ENCODE assay signal across 8 mouse cellular contexts in the genomic region with DNA sequence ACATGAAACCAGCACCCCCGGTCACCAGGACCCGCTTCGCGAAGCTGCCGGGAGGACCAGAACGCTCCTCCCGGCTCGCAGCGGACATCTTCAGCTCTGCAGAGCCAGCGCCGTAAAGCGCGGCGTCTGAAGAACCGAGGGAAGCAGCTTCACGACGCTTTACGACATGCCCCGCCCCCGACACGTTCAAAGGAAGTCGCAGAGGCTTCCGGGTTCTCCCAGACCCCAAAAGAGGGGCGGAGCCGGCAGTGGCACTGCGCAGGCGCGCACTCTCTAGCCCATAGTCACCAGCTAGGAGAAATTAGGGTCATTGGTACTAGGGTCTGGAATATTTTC. TPM values are rescaled to one million over a fixed set of nuclear protein-coding genes. Genes with fewer than 3 reads are reported as not detected.
DNase-seq lines count a peak whose midpoint lies in the region; ATAC-seq lines count a peak whose summit lies in the region.

Tgds (minus strand) TSS at position 114 of the 336 bp plus-strand sequence.

- H3K79me2 ChIP-seq in macrophage (ENCODE audit: inconsistent target), result peaks cover 12% of the 10 kb centered on the region; the same call in 1 of the 2 replicates

- no peaks in the 10 kb centered on the region for H3K9me3 ChIP-seq in hindbrain, embryonic 16.5 days (ENCODE audit: control insufficient read depth, low read length)

- peak within 1 kb of the TSS; percentile 87 for H3K4me2 ChIP-seq in hindbrain, embryonic 16.5 days (ENCODE audit: low read length)

- peaks cover 14% of the 10 kb centered on the region for H3K4me1 ChIP-seq in hindbrain, embryonic 16.5 days (ENCODE audit: control insufficient read depth, insufficient read depth, low read depth, low read length)

- peak within 1 kb of the TSS; percentile 77 for H3K9ac ChIP-seq in hindbrain, embryonic 16.5 days (ENCODE audit: low read depth, low read length)

- peaks cover 7% of the 10 kb centered on the region; the same call in 1 of the 2 replicates for H3K36me3 ChIP-seq in hindbrain, embryonic 16.5 days (ENCODE audit: control insufficient read depth, insufficient read depth, low read length)
- H3K36me3 ChIP-seq in macrophage (ENCODE audit: inconsistent target), result peaks cover 22% of the 10 kb centered on the region

- ATAC-seq in hindbrain, embryonic 16.5 days, result peak; percentile 85

- H3K27ac ChIP-seq in hindbrain, embryonic 16.5 days (ENCODE audit: low read depth, low read length), result peak within 1 kb of the TSS; percentile 74
- peak within 1 kb of the TSS; percentile 32 for H3K27ac ChIP-seq in macrophage

- WGBS in hindbrain, embryonic 16.5 days, result under 1% methylated on average over 28 of the region's 28 CpGs
- WGBS in macrophage (ENCODE audit: missing documents), result under 1% methylated on average over 28 of the region's 28 CpGs

- peak within 1 kb of the TSS; percentile 73 for H3K4me3 ChIP-seq in hindbrain, embryonic 16.5 days (ENCODE audit: low read length)
- peak within 1 kb of the TSS; percentile 99 for H3K4me3 ChIP-seq in macrophage (ENCODE audit: inconsistent target)

- peak; percentile 95 for DNase-seq in WW6 (ENCODE audit: low read depth, low spot score)
- peak; percentile 89 to 96 for DNase-seq in cerebellum, postnatal 4 days (ENCODE audit: low spot score in 2 of 2)
- peak; percentile 99 for DNase-seq in gastrocnemius, adult 18-20 months (ENCODE audit: low spot score)
- peak; percentile 100 for DNase-seq in left cerebral cortex, adult 18-20 months (ENCODE audit: low spot score in 2 of 2)
- peak; percentile 99 for DNase-seq in right cerebral cortex, adult 18-20 months
- DNase-seq in urinary bladder, postnatal 10 days (ENCODE audit: low spot score), result peak; percentile 90

- no peaks in the 10 kb centered on the region for H3K27me3 ChIP-seq in hindbrain, embryonic 16.5 days (replicated peaks; ENCODE audit: control insufficient read depth, insufficient read depth, low read length)

RNA-seq across cellular contexts. Expression of gene Tgds, which starts in this region (rescaled TPM):
- total RNA-seq in gastrocnemius, adult 18-20 months (2021), result 1 to 10 TPM; 6.0 to 6.2 TPM
- 15.3 and 16.1 TPM in 2 replicates for polyA plus RNA-seq in hindbrain, embryonic 16.5 days (2015; fragmentation: Nextera tagmentation; extraction: Ambion mirVana)
- total RNA-seq in left cerebral cortex, adult 18-20 months (2021), result 1 to 10 TPM; 7.9 to 9.1 TPM
- total RNA-seq in macrophage (2018; cell fraction: chromatin; rRNA removed), result 10 to 100 TPM in 15 of 26 experiments, 1 to 10 TPM in 11; 1.3 to 33.7 (median 12.8) TPM
- 10 to 100 TPM in 21 of 26 experiments, 1 to 10 TPM in 5; 4.4 to 14.1 (median 12.2) TPM for total RNA-seq in macrophage (2018; cell fraction: cytosol; rRNA removed)
- total RNA-seq in macrophage (2018; cell fraction: nucleus; rRNA removed), result 10 to 100 TPM in 13 of 26 experiments, 1 to 10 TPM in 13; 3.0 to 33.2 (median 10.5) TPM
- polyA plus RNA-seq in macrophage (2018), result 9.7 to 18.9 TPM (median 10.4 TPM) in 3 replicates

Comparison
In these comparisons a context has a peak if more than half of its experiments do, and no peak if none do; other contexts are left out.
1. Peak in every context shown above with its lines: DNase-seq, ATAC-seq, H3K4me3 ChIP-seq and H3K27ac ChIP-seq.